Mouse (Mus musculus) midbrain, postnatal 0 days (tissue): ENCODE results near the gene Rpl13. TPM values are rescaled to one million over a fixed set of nuclear protein-coding genes. Genes with fewer than 3 reads are reported as not detected.

Experiments used
- ATAC-seq: fragments of 200-750 bp; cut with Nextera tagmentation; 2 replicates; pipeline ENCODE4 v1.8.0; 2017; ENCODE audit warnings: moderate number of reproducible peaks, mild to moderate bottlenecking, moderate TSS enrichment, moderate library complexity; ENCODE audit not compliant: low FRiP score
- DNase-seq: peaks from one replicate; pipeline ENCODE4 v3.0.0-alpha.2; 2015; ENCODE audit warnings: low spot score
- H3K27ac ChIP-seq: fragments of 300-500 bp; sonication (generic); 2 replicates; pipeline ENCODE4 v1.5.1; 2014; ENCODE audit warnings: low read depth, mild to moderate bottlenecking, low read length, mixed read lengths
- H3K27me3 ChIP-seq: fragments of 300-500 bp; sonication (generic); 2 replicates; pipeline ENCODE4 v1.6.1; 2014; ENCODE audit warnings: low read length, control low read depth, mixed read lengths; ENCODE audit not compliant: insufficient read depth
- H3K36me3 ChIP-seq: fragments of 300-500 bp; sonication (generic); 2 replicates; pipeline ENCODE4 v1.6.1; 2014; ENCODE audit warnings: low read length, control low read depth, mixed read lengths; ENCODE audit not compliant: insufficient read depth
- H3K4me1 ChIP-seq: fragments of 300-500 bp; sonication (generic); 2 replicates; pipeline ENCODE4 v1.6.1; 2014; ENCODE audit warnings: mild to moderate bottlenecking, control low read depth, antibody characterized with exemption, low read length, mixed read lengths; ENCODE audit not compliant: insufficient read depth
- H3K4me2 ChIP-seq: fragments of 300-500 bp; sonication (generic); 2 replicates; pipeline ENCODE4 v1.6.1; 2014; ENCODE audit warnings: low read depth, mild to moderate bottlenecking, low read length, mixed read lengths; ENCODE audit not compliant: poor library complexity, severe bottlenecking
- H3K4me3 ChIP-seq: fragments of 300-500 bp; sonication (generic); 2 replicates; pipeline ENCODE4 v1.5.1; 2014; ENCODE audit warnings: low read depth, mild to moderate bottlenecking, low read length, moderate library complexity
- H3K9ac ChIP-seq: fragments of 300-500 bp; sonication (generic); replicated peaks from 2 replicates; pipeline ENCODE4 v1.6.1; 2014; ENCODE audit warnings: mild to moderate bottlenecking, low read length, moderate library complexity, mixed read lengths; ENCODE audit not compliant: poor library complexity, severe bottlenecking
- H3K9me3 ChIP-seq: fragments of 300-500 bp; sonication (generic); 2 replicates; pipeline ENCODE4 v1.6.1; 2016; ENCODE audit warnings: low read length, control low read depth
- CTCF ChIP-seq: IDR thresholded peaks from 2 replicates; pipeline ENCODE4 v1.5.1; 2016; ENCODE audit warnings: antibody characterized with exemption, mild to moderate bottlenecking
- WGBS: fragments of 180-500 bp; shearing (Covaris S2); extraction: QIAGEN DNeasy Blood & Tissue Kit; methylation state at CpG from one replicate; pipeline ENCODE4 v1.1.7; 2014; 5-methylcytosine and 5-hydroxymethylcytosine counted together
- polyA plus RNA-seq: library from polyadenylated mRNA; unstranded; fragments of >200 nt; fragmentation: Nextera tagmentation; extraction: Ambion mirVana; gene quantifications from 2 replicates; pipeline ENCODE4 v1.2.1, GENCODE M21; 2015
- total RNA-seq: library from RNA; depleted of rRNA; stranded (reverse); fragments of >200 nt; gene quantifications from 2 replicates; pipeline ENCODE4 v1.2.3, GENCODE M21; 2014

The Rpl13 gene
- total and polyA plus RNA-seq, 2 experiments from 2014 or later, result 821 to 2,785 TPM

GRCm38 (mm10) chr8:123135806-123136205, 33.7 kb downstream of the Rpl13 start:
- Histone ChIP-seq H3K9me3 (no peaks in the 10 kb centered on the region), H3K4me3 (no peak overlapping the region), H3K27ac (peak overlapping the region; percentile 82), H3K27me3 (no peaks in the 10 kb centered on the region), H3K4me1 (peaks cover 11% of the 10 kb centered on the region; the same call in 1 of the 2 replicates), H3K36me3 (no peaks in the 10 kb centered on the region), H3K9ac (0 out of 2 replicates have a peak overlapping the region, but pooled peaks have one; percentile 36), H3K4me2 (peak overlapping the region; percentile 37)
- WGBS, result 38% methylated on average over 9 of the region's 9 CpGs
- no peak for TF ChIP-seq CTCF
- DNase-seq (no peak), ATAC-seq (no peak)

GRCm38 (mm10) chr8:123136287-123136686, 34.1 kb downstream of the Rpl13 start:
- Histone ChIP-seq H3K27ac (no peak overlapping the region), H3K4me3 (no peak overlapping the region), H3K9me3 (no peaks in the 10 kb centered on the region), H3K4me1 (peaks cover 11% of the 10 kb centered on the region; the same call in 1 of the 2 replicates), H3K4me2 (no peak overlapping the region), H3K9ac (no peak overlapping the region), H3K27me3 (no peaks in the 10 kb centered on the region), H3K36me3 (no peaks in the 10 kb centered on the region)
- ATAC-seq (no peak), DNase-seq (no peak)
- no peak for TF ChIP-seq CTCF
- WGBS, result 89% methylated on average over 9 of the region's 9 CpGs

GRCm38 (mm10) chr8:123137645-123138077, 35.5 kb downstream of the Rpl13 start:
- DNase-seq (peak; percentile 79), ATAC-seq (peak; percentile 43; the same call in 1 of the 2 replicates)
- H3K4me1 ChIP-seq, result peaks cover 11% of the 10 kb centered on the region; the same call in 1 of the 2 replicates
- H3K36me3 ChIP-seq, result no peaks in the 10 kb centered on the region
- H3K4me3 ChIP-seq, result no peak overlapping the region
- H3K27ac ChIP-seq, result no peak overlapping the region
- no peaks in the 10 kb centered on the region for H3K27me3 ChIP-seq
- no peak overlapping the region for H3K4me2 ChIP-seq
- TF ChIP-seq CTCF, result no peak
- 14% methylated on average over 2 of the region's 2 CpGs for WGBS
- H3K9ac ChIP-seq, result 0 out of 2 replicates have a peak overlapping the region, but pooled peaks have one; percentile 8
- H3K9me3 ChIP-seq, result no peaks in the 10 kb centered on the region

GRCm38 (mm10) chr8:123138741-123139140, 36.6 kb downstream of the Rpl13 start:
- H3K27ac ChIP-seq, result no peak overlapping the region
- H3K4me1 ChIP-seq, result peaks cover 11% of the 10 kb centered on the region; the same call in 1 of the 2 replicates
- no peaks in the 10 kb centered on the region for H3K9me3 ChIP-seq
- H3K4me2 ChIP-seq, result no peak overlapping the region
- DNase-seq (no peak), ATAC-seq (no peak)
- H3K36me3 ChIP-seq, result no peaks in the 10 kb centered on the region
- WGBS, result 77% methylated on average over 4 of the region's 4 CpGs
- H3K27me3 ChIP-seq, result no peaks in the 10 kb centered on the region
- no peak overlapping the region for H3K4me3 ChIP-seq
- H3K9ac ChIP-seq, result no peak overlapping the region
- TF ChIP-seq CTCF, result no peak

GRCm38 (mm10) chr8:123141741-123142462, 39.8 kb downstream of the Rpl13 start:
- Histone ChIP-seq H3K27ac (no peak overlapping the region), H3K4me1 (no peaks in the 10 kb centered on the region), H3K36me3 (no peaks in the 10 kb centered on the region), H3K4me2 (no peak overlapping the region), H3K27me3 (no peaks in the 10 kb centered on the region), H3K9me3 (no peaks in the 10 kb centered on the region), H3K4me3 (no peak overlapping the region), H3K9ac (no peak overlapping the region)
- no peak for TF ChIP-seq CTCF
- ATAC-seq (peak; percentile 41; the same call in 1 of the 2 replicates), DNase-seq (peak; percentile 93)
- WGBS, result 72% methylated on average over 14 of the region's 14 CpGs

GRCm38 (mm10) chr8:123145279-123145678, 43.1 kb downstream of the Rpl13 start:
- DNase-seq (no peak), ATAC-seq (no peak)
- TF ChIP-seq CTCF, result peak; percentile 34
- no peak overlapping the region for H3K4me2 ChIP-seq
- H3K36me3 ChIP-seq, result no peaks in the 10 kb centered on the region
- no peaks in the 10 kb centered on the region for H3K9me3 ChIP-seq
- no peak overlapping the region for H3K4me3 ChIP-seq
- 66% methylated on average over 6 of the region's 6 CpGs for WGBS
- no peak overlapping the region for H3K27ac ChIP-seq
- no peaks in the 10 kb centered on the region for H3K27me3 ChIP-seq
- H3K9ac ChIP-seq, result no peak overlapping the region
- H3K4me1 ChIP-seq, result no peaks in the 10 kb centered on the region
